ENCODE assay signal across 9 mouse cellular contexts in genomic region chr17:80167851-80168251, GRCm38 (mm10). TPM values are rescaled to one million over a fixed set of nuclear protein-coding genes. Genes with fewer than 3 reads are reported as not detected.
DNase-seq lines count a peak whose midpoint lies in the region; ATAC-seq and TF ChIP-seq lines count a peak whose summit lies in the region.
"Had no signal": no experiment of that assay in that cellular context is flagged by ENCODE, and none has a peak within 500 bp of the region (broad histone marks: within the 10 kb centered on the region; RNA-seq: fewer than 3 reads in every experiment).

No protein-coding gene starts in this region.

- H3K9me3 ChIP-seq in lung, postnatal 0 days (ENCODE audit: low read length) = no peaks in the 10 kb centered on the region
- no peaks in the 10 kb centered on the region for H3K9me3 ChIP-seq in midbrain, embryonic 16.5 days (replicated peaks; ENCODE audit: control insufficient read depth, low read length, poor library complexity, severe bottlenecking)
- H3K9me3 ChIP-seq: liver, embryonic 15.5 days had no signal

- no peak for TF ChIP-seq EP300 in lung, postnatal 0 days (IDR thresholded peaks at IDR 0.05)

- no peak for TF ChIP-seq CTCF in lung, postnatal 0 days (IDR thresholded peaks at IDR 0.05)

- H3K4me3 ChIP-seq in lung, postnatal 0 days (ENCODE audit: low read depth, low read length) = no peak overlapping the region
- H3K4me3 ChIP-seq in midbrain, embryonic 16.5 days (ENCODE audit: low read depth, low read length) = no peak overlapping the region
- H3K4me3 ChIP-seq: liver, embryonic 15.5 days had no signal

- no peak overlapping the region for H3K4me2 ChIP-seq in lung, postnatal 0 days (replicated peaks; ENCODE audit: low read depth, low read length)
- peak overlapping the region; percentile 55 for H3K4me2 ChIP-seq in midbrain, embryonic 16.5 days (ENCODE audit: low read length)
- H3K4me2 ChIP-seq: liver, embryonic 15.5 days had no signal

- H3K36me3 ChIP-seq in lung, postnatal 0 days (ENCODE audit: insufficient read depth, low read length) = no peaks in the 10 kb centered on the region
- H3K36me3 ChIP-seq in midbrain, embryonic 16.5 days (ENCODE audit: control insufficient read depth, insufficient read depth, low read length) = no peaks in the 10 kb centered on the region
- H3K36me3 ChIP-seq: liver, embryonic 15.5 days had no signal

- no peaks in the 10 kb centered on the region for H3K4me1 ChIP-seq in lung, postnatal 0 days (ENCODE audit: insufficient read depth, low read depth, low read length)
- peaks cover 18% of the 10 kb centered on the region for H3K4me1 ChIP-seq in midbrain, embryonic 16.5 days (ENCODE audit: control insufficient read depth, insufficient read depth, low read length)

- H3K27me3 ChIP-seq in lung, postnatal 0 days (replicated peaks; ENCODE audit: insufficient read depth, low read length) = no peaks in the 10 kb centered on the region
- no peaks in the 10 kb centered on the region for H3K27me3 ChIP-seq in midbrain, embryonic 16.5 days (ENCODE audit: control insufficient read depth, insufficient read depth, low read depth, low read length)

- H3K9ac ChIP-seq in lung, postnatal 0 days (replicated peaks; ENCODE audit: low read depth) = no peak overlapping the region
- H3K9ac ChIP-seq in midbrain, embryonic 16.5 days (ENCODE audit: low read depth, low read length) = no peak overlapping the region; the same call in 1 of the 2 replicates
- H3K9ac ChIP-seq: liver, embryonic 15.5 days had no signal

- 32% methylated on average over 7 of the region's 7 CpGs for WGBS in lung, postnatal 0 days
- WGBS in midbrain, embryonic 16.5 days = 56% methylated on average over 7 of the region's 7 CpGs

- ATAC-seq in lung, postnatal 0 days = peak; percentile 68
- peak; percentile 56 for ATAC-seq in midbrain, embryonic 16.5 days

- peak; percentile 29 to 60 for DNase-seq in adrenal gland, adult (ENCODE audit: inconsistent age in 2 of 2, low spot score in 1 of 2)
- DNase-seq in adrenal gland, postnatal 10 days = no peak
- DNase-seq in lung, postnatal 0 days (ENCODE audit: low spot score) = peak; percentile 63
- no peak for DNase-seq in lung, postnatal 25 days (ENCODE audit: low spot score)
- DNase-seq in induced T-regulatory cell, adult 2 months (ENCODE audit: low read depth) = peak; percentile 90
- no peak for DNase-seq in thymus, postnatal 14 days
- no peak for DNase-seq in adrenal gland, postnatal 25 days

- H3K27ac ChIP-seq in lung, postnatal 0 days (ENCODE audit: low read length) = no peak overlapping the region
- H3K27ac ChIP-seq in midbrain, embryonic 16.5 days (ENCODE audit: low read length) = peak overlapping the region; percentile 90
- H3K27ac ChIP-seq: liver, embryonic 15.5 days had no signal

RNA-seq across cellular contexts. Expression of gene Srsf7, which starts 39.3 kb away (rescaled TPM):
- 100 to 1,000 TPM; 101 to 117 TPM for total RNA-seq in adrenal gland, postnatal 10 days (2021)
- 162 and 178 TPM in 2 replicates for polyA plus RNA-seq in lung, postnatal 0 days (2015; fragmentation: Nextera tagmentation; extraction: Ambion mirVana)
- 395 and 441 TPM in 2 replicates for polyA plus RNA-seq in midbrain, embryonic 16.5 days (2015; fragmentation: Nextera tagmentation; extraction: Ambion mirVana)
- total RNA-seq in adrenal gland, postnatal 25 days (2021) = 119 and 126 TPM in 2 replicates

RNA-seq across cellular contexts. Expression of gene Ttc39d, which starts 39.4 kb away (rescaled TPM):
- not detected for total RNA-seq in adrenal gland, postnatal 10 days (2021)
- 0.19 and 0.21 TPM in 2 replicates for polyA plus RNA-seq in lung, postnatal 0 days (2015; fragmentation: Nextera tagmentation; extraction: Ambion mirVana)
- 0.11 and 0.30 TPM in 2 replicates for polyA plus RNA-seq in midbrain, embryonic 16.5 days (2015; fragmentation: Nextera tagmentation; extraction: Ambion mirVana)
- 0.24 TPM in 1 of 2 replicates, not detected in the other for total RNA-seq in adrenal gland, postnatal 25 days (2021)
- polyA plus RNA-seq: liver, embryonic 15.5 days had no signal

RNA-seq across cellular contexts. Expression of gene Galm, which starts 40.6 kb away (rescaled TPM):
- total RNA-seq in adrenal gland, postnatal 10 days (2021) = 10 to 100 TPM; 24.7 to 32.1 TPM
- polyA plus RNA-seq in lung, postnatal 0 days (2015; fragmentation: Nextera tagmentation; extraction: Ambion mirVana) = 7.5 and 8.6 TPM in 2 replicates
- 1.4 and 2.0 TPM in 2 replicates for polyA plus RNA-seq in midbrain, embryonic 16.5 days (2015; fragmentation: Nextera tagmentation; extraction: Ambion mirVana)
- total RNA-seq in adrenal gland, postnatal 25 days (2021) = 18.0 and 18.4 TPM in 2 replicates

RNA-seq across cellular contexts. Expression of gene Gemin6, which starts 56.4 kb away (rescaled TPM):
- total RNA-seq in adrenal gland, postnatal 10 days (2021) = 1 to 10 TPM; 8.3 to 8.7 TPM
- polyA plus RNA-seq in lung, postnatal 0 days (2015; fragmentation: Nextera tagmentation; extraction: Ambion mirVana) = 11.1 and 13.2 TPM in 2 replicates
- polyA plus RNA-seq in midbrain, embryonic 16.5 days (2015; fragmentation: Nextera tagmentation; extraction: Ambion mirVana) = 17.2 and 18.2 TPM in 2 replicates
- total RNA-seq in adrenal gland, postnatal 25 days (2021) = 10.4 and 11.1 TPM in 2 replicates

Comparison
In these comparisons a context has a peak if more than half of its experiments do, and no peak if none do; other contexts are left out.
1. DNase-seq: peak in adrenal gland, adult (2 of 2), lung, postnatal 0 days (single experiment) and induced T-regulatory cell, adult 2 months (single experiment); none in adrenal gland, postnatal 10 days (single experiment), lung, postnatal 25 days (single experiment), thymus, postnatal 14 days (single experiment) and adrenal gland, postnatal 25 days (single experiment).